Mouse (Mus musculus) heart, embryonic 13.5 days (tissue): ENCODE results near the gene Olfr866. TPM values are rescaled to one million over a fixed set of nuclear protein-coding genes. Genes with fewer than 3 reads are reported as not detected.

Experiments used
- ATAC-seq: fragments of 200-750 bp; cut with Nextera tagmentation; 2 replicates; pipeline ENCODE4 v1.8.0; 2017; ENCODE audit warnings: moderate TSS enrichment; ENCODE audit not compliant: insufficient number of reproducible peaks, low FRiP score, low TSS enrichment; ENCODE audit errors: extremely low read depth
- H3K27ac ChIP-seq: fragments of 300-500 bp; sonication (generic); replicated peaks from 2 replicates; pipeline ENCODE4 v1.5.1; 2015; ENCODE audit warnings: moderate library complexity, mild to moderate bottlenecking, inconsistent platforms
- H3K27me3 ChIP-seq: fragments of 300-500 bp; sonication (generic); replicated peaks from 2 replicates; pipeline ENCODE4 v1.6.1; 2015; ENCODE audit warnings: mild to moderate bottlenecking, inconsistent platforms
- H3K36me3 ChIP-seq: fragments of 300-500 bp; sonication (generic); 2 replicates; pipeline ENCODE4 v1.6.1; 2015; ENCODE audit warnings: mild to moderate bottlenecking, inconsistent platforms
- H3K4me1 ChIP-seq: fragments of 300-500 bp; sonication (generic); 2 replicates; pipeline ENCODE4 v1.6.1; 2015; ENCODE audit warnings: inconsistent platforms
- H3K4me2 ChIP-seq: fragments of 300-500 bp; sonication (generic); 2 replicates; pipeline ENCODE4 v1.6.1; 2015; ENCODE audit warnings: inconsistent platforms, mild to moderate bottlenecking, moderate library complexity
- H3K4me3 ChIP-seq: fragments of 300-500 bp; sonication (generic); 2 replicates; pipeline ENCODE4 v1.5.1; 2015; ENCODE audit warnings: moderate library complexity, mild to moderate bottlenecking, inconsistent platforms
- H3K9ac ChIP-seq: fragments of 300-500 bp; sonication (generic); 2 replicates; pipeline ENCODE4 v1.6.1; 2015; ENCODE audit warnings: inconsistent platforms, mild to moderate bottlenecking, moderate library complexity
- H3K9me3 ChIP-seq: fragments of 300-500 bp; sonication (generic); 2 replicates; pipeline ENCODE4 v1.6.1; 2016; ENCODE audit warnings: inconsistent platforms
- WGBS: fragments of 180-500 bp; shearing (Covaris S2); methylation state at CpG from one replicate; pipeline ENCODE4 v1.1.7; 2015; ENCODE audit warnings: mixed read lengths; 5-methylcytosine and 5-hydroxymethylcytosine counted together
- microRNA-seq: library from miRNA; unstranded; fragments of <30 nt; microRNA quantifications from one replicate; pipeline ENCODE4, GENCODE M21; 2016
- polyA plus RNA-seq: library from polyadenylated mRNA; unstranded; fragments of >200 nt; fragmentation: Nextera tagmentation; extraction: Ambion mirVana; gene quantifications from 2 replicates; pipeline ENCODE4 v1.2.1, GENCODE M21; 2015

Olfr866 gene
- not detected in 2 replicates for polyA plus RNA-seq

DNA sequence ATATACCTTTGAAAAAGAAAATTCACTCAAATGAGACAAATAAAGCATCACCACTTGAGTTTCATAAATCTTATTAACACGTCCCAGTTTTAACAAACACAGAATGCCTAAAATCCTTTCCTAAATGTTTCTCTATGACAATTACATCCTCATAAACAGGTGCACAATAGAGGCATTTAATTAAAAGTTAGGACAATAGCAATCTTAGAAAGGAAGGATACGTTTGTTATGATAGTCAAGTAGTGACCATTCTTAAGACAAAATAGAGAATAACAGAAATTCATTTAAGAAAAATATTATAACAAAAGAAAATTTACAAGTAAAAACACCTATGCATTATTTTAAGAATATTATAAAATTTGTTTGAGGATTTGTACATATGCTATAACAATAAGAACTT is at the start of gene Olfr866:
Gene Olfr866, minus strand, starts transcription at position 101 of the 400 bp plus-strand sequence.
- H3K4me1 ChIP-seq, result no peaks in the 10 kb centered on the region
- H3K9ac ChIP-seq, result no peak within 1 kb of the TSS
- ATAC-seq, result no peak
- no peak within 1 kb of the TSS for H3K4me3 ChIP-seq
- 67% methylated on average over 2 of the region's 2 CpGs for WGBS
- H3K36me3 ChIP-seq, result no peaks in the 10 kb centered on the region
- H3K9me3 ChIP-seq, result peaks cover 6% of the 10 kb centered on the region; the same call in 1 of the 2 replicates
- H3K27me3 ChIP-seq, result no peaks in the 10 kb centered on the region
- H3K4me2 ChIP-seq, result no peak within 1 kb of the TSS
- no peak within 1 kb of the TSS for H3K27ac ChIP-seq

DNA sequence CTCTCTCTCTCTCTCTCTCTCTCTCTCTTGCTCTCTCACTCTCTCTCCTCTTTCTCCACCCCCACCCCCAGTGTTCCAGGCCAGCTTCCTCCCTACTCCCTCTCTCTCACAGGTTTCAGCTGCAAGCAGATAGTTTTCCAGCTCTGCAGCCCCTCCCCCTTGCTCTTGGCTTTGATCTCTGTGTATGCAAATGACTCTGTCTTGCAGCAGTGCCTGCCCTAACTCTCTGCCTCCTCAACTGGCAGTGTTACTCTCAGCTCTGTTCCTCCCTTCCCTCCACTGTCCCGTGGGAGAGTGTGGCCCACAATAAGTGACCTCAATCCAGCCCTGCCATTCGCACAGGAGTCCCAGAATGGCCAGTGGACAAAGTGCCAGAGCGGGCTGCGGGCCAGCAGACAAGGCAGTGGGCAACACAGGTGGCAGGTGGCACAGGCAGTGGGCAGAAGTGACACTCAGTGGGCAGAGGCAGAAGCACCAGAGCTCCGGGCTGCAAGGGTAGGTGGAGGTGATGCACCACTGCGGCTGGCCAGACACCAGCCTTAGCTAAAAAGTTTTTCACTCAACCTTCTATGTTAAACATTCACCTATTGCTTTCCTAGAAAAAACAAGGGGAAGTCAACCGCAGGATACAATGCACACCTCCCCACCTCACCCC is 45.8 kb upstream of the Olfr866 start:
- Histone ChIP-seq H3K27ac (no peak overlapping the region), H3K4me1 (no peaks in the 10 kb centered on the region), H3K36me3 (no peaks in the 10 kb centered on the region), H3K9ac (no peak overlapping the region), H3K4me2 (no peak overlapping the region), H3K4me3 (no peak overlapping the region), H3K27me3 (no peaks in the 10 kb centered on the region), H3K9me3 (peaks cover 32% of the 10 kb centered on the region)
- WGBS, result 53% methylated on average over 7 of the region's 7 CpGs
- no peak for ATAC-seq

DNA sequence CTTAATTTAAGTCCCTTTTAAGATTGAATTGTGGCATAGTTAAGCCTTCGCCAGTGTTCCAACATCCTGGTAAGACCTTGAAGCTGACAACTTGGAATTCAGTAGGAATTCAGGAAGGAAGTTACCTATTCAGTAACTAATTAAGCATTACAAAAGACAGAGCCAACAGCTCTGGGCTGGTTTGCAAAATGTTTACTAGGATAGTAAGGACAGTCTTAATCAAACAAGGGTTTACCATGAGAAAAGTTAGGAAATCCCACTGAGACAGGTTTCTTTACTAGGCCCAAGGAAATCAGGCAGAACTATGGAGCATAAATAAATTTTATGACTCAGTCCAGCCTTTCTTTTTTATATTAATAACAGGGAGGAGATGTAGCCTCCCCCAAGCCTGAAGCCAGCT is 43.5 kb upstream of the Olfr866 start:
- no peak overlapping the region for H3K9ac ChIP-seq
- H3K27me3 ChIP-seq, result no peaks in the 10 kb centered on the region
- H3K4me2 ChIP-seq, result no peak overlapping the region
- ATAC-seq, result no peak
- H3K9me3 ChIP-seq, result peaks cover 21% of the 10 kb centered on the region
- no peak overlapping the region for H3K27ac ChIP-seq
- H3K4me1 ChIP-seq, result no peaks in the 10 kb centered on the region
- WGBS, result 66% methylated on average over 1 of the region's 1 CpGs
- H3K36me3 ChIP-seq, result no peaks in the 10 kb centered on the region
- no peak overlapping the region for H3K4me3 ChIP-seq

DNA sequence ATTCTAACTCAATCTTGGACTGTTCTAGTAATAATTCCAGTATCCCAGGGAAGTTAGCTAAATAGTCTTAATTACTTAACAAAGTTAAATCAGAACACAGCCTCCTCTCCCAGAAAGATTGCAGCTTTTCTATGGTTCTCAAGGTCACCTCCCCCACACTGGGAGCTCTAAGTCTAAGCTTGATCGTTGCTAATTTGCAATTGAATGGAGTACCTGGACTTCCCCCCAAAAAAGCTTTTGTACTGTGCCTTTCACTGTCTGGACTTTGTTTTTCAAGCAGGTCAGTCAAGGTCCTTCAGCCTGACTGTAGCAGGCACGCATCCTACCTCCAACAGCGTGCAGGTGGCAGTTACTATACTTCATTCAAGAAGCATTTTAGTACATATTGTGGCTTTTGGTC is 42.4 kb upstream of the Olfr866 start:
- H3K9me3 ChIP-seq, result peaks cover 21% of the 10 kb centered on the region
- H3K4me2 ChIP-seq, result no peak overlapping the region
- no peaks in the 10 kb centered on the region for H3K27me3 ChIP-seq
- no peak overlapping the region for H3K4me3 ChIP-seq
- WGBS, result 63% methylated on average over 3 of the region's 3 CpGs
- no peak for ATAC-seq
- H3K27ac ChIP-seq, result no peak overlapping the region
- H3K4me1 ChIP-seq, result no peaks in the 10 kb centered on the region
- no peaks in the 10 kb centered on the region for H3K36me3 ChIP-seq
- H3K9ac ChIP-seq, result no peak overlapping the region

DNA sequence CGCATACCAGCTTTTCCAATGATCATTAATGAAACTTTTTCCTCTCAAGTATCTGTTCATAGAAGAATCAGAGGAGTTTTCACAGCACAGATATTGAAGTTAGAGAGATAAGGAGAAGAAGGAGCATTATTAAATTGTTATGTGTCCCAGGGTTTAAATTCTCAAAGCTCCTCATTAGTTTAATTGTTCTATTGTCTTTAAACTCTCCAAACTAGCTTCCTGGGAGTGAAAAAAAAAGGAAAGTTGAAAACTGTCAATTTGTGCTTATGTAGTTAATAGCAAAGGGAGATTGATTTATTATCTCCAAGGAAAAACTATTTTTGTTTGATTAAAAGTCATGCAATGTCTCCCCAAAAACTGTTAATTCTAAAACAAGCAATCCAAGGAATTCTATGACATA is 29.6 kb upstream of the Olfr866 start, which contains the start of gene Olfr867:
Gene Olfr867, minus strand, starts transcription at position 101 of the 400 bp plus-strand sequence.
- Histone ChIP-seq H3K4me3 (no peak within 1 kb of the TSS), H3K27ac (no peak within 1 kb of the TSS), H3K9me3 (peaks cover 13% of the 10 kb centered on the region), H3K36me3 (no peaks in the 10 kb centered on the region), H3K4me2 (no peak within 1 kb of the TSS), H3K4me1 (no peaks in the 10 kb centered on the region), H3K27me3 (no peaks in the 10 kb centered on the region), H3K9ac (no peak within 1 kb of the TSS)
- no peak for ATAC-seq
- WGBS, result 52% methylated on average over 1 of the region's 1 CpGs

DNA sequence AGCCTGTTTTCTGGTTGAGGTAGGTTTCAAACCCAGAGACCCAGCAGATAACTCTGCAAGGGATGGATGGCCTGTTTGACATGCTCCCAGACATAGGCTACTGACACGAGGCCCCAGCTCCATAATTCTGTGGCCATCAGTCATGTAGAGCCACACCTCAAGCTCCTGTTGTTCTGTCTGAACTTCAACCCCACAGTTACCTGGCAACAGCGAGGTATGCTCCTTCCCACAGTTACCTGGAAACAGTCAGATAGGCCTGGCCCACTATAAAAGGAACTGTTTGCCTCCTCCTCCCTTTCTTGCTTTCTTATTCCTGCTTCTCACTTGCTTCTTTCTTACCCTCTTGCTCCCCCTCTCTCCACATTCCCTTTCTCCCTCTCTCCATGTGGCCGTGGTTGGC is 20.1 kb upstream of the Olfr866 start:
- H3K4me1 ChIP-seq, result no peaks in the 10 kb centered on the region
- no peak overlapping the region for H3K4me3 ChIP-seq
- no peak overlapping the region for H3K27ac ChIP-seq
- peaks cover 15% of the 10 kb centered on the region; the same call in 1 of the 2 replicates for H3K9me3 ChIP-seq
- WGBS, result 51% methylated on average over 3 of the region's 3 CpGs
- no peak overlapping the region for H3K4me2 ChIP-seq
- no peak for ATAC-seq
- no peak overlapping the region for H3K9ac ChIP-seq
- H3K36me3 ChIP-seq, result no peaks in the 10 kb centered on the region
- no peaks in the 10 kb centered on the region for H3K27me3 ChIP-seq

Small RNA genes lying within 50 kb of the gene (microRNA-seq; reads per million reads assigned to microRNA genes)
- gene Gm26231, result not detected
- gene Gm44395, result not detected

Other genes starting within 250 kb of the Olfr866 start
- gene Olfr58, start 247.8 kb downstream of the Olfr866 start, polyA plus RNA-seq, result not detected in 2 replicates
- not detected in 2 replicates for gene Olfr859, start 223.1 kb downstream of the Olfr866 start, polyA plus RNA-seq
- not detected in 2 replicates for gene Olfr860, start 178.3 kb downstream of the Olfr866 start, polyA plus RNA-seq
- gene Olfr862, start 140.0 kb downstream of the Olfr866 start, polyA plus RNA-seq, result not detected in 2 replicates
- 0.17 and 0.18 TPM in 2 replicates for gene Olfr77, start 111.2 kb downstream of the Olfr866 start, polyA plus RNA-seq
- gene Olfr867, start 29.5 kb upstream of the Olfr866 start, polyA plus RNA-seq, result not detected in 2 replicates
- gene Olfr868, start 70.6 kb upstream of the Olfr866 start, polyA plus RNA-seq, result not detected in 2 replicates
- not detected in 2 replicates for gene Olfr869, start 101.0 kb upstream of the Olfr866 start, polyA plus RNA-seq
- gene Olfr870, start 146.0 kb upstream of the Olfr866 start, polyA plus RNA-seq, result not detected in 2 replicates
- not detected in 2 replicates for gene Olfr871, start 184.2 kb upstream of the Olfr866 start, polyA plus RNA-seq
- gene Olfr872, start 209.1 kb upstream of the Olfr866 start, polyA plus RNA-seq, result not detected in 2 replicates